In the genomic region with DNA sequence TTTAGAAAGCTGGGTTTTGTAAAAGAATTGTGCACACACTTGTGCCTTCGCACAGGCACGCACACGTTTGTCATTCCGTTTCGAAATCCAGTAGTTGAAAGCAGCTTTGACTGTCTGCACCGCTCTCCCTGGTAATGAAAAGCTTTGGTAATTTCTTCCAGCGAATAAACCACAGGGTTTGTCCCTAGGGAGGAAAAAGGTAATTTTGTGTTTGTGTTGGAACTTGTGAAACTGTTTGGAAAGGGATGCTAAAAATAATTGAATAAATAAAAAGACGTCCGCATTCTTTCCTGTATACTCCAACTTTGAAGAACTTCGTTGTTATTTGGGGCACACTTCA, we compare ENCODE assay signal across 7 mouse cellular contexts. TPM values are rescaled to one million over a fixed set of nuclear protein-coding genes. Genes with fewer than 3 reads are reported as not detected.
DNase-seq lines count a peak whose midpoint lies in the region; ATAC-seq and TF ChIP-seq lines count a peak whose summit lies in the region.

No protein-coding gene starts in this region.

- no peaks in the 10 kb centered on the region for H3K9me3 ChIP-seq in forebrain, embryonic 12.5 days
- no peaks in the 10 kb centered on the region for H3K9me3 ChIP-seq in liver, embryonic 11.5 days (ENCODE audit: control insufficient read depth, low read length)
- no peaks in the 10 kb centered on the region for H3K9me3 ChIP-seq in stomach, postnatal 0 days (ENCODE audit: control insufficient read depth, low read length)

- H3K27ac ChIP-seq in forebrain, embryonic 12.5 days: no peak overlapping the region
- H3K27ac ChIP-seq in liver, embryonic 11.5 days (ENCODE audit: low read depth, low read length): peak overlapping the region; percentile 21; the same call in 1 of the 2 replicates
- H3K27ac ChIP-seq in stomach, postnatal 0 days (replicated peaks): peak overlapping the region; percentile 70

- peak overlapping the region; percentile 57 for H3K4me3 ChIP-seq in forebrain, embryonic 12.5 days (replicated peaks)
- peak overlapping the region; percentile 66 for H3K4me3 ChIP-seq in liver, embryonic 11.5 days (ENCODE audit: low read depth, low read length)
- H3K4me3 ChIP-seq in stomach, postnatal 0 days (ENCODE audit: low read depth, low read length): peak overlapping the region; percentile 46

- WGBS in forebrain, embryonic 12.5 days: 10% methylated on average over 10 of the region's 10 CpGs
- WGBS in liver, embryonic 11.5 days: 13% methylated on average over 10 of the region's 10 CpGs
- WGBS in stomach, postnatal 0 days: 7% methylated on average over 10 of the region's 10 CpGs

- DNase-seq in retina, embryonic 14.5 days (ENCODE audit: low spot score): peak; percentile 14
- DNase-seq in retina, postnatal 1 day: no peak
- DNase-seq in liver, embryonic 11.5 days (ENCODE audit: low spot score): no peak
- no peak for DNase-seq in stomach, postnatal 0 days (ENCODE audit: low spot score)
- DNase-seq in gastrocnemius, adult 18-20 months (ENCODE audit: low spot score): no peak
- DNase-seq in cerebellum, adult 18-20 months: no peak

- H3K4me1 ChIP-seq in forebrain, embryonic 12.5 days: peaks cover 3% of the 10 kb centered on the region; the same call in 1 of the 2 replicates
- peaks cover 17% of the 10 kb centered on the region; the same call in 1 of the 2 replicates for H3K4me1 ChIP-seq in liver, embryonic 11.5 days (replicated peaks; ENCODE audit: control insufficient read depth, insufficient read depth, low read length)
- H3K4me1 ChIP-seq in stomach, postnatal 0 days (replicated peaks; ENCODE audit: control insufficient read depth, insufficient read depth): 0 out of 2 replicates have a peak, but pooled peaks cover 3% of the 10 kb centered on the region

- ATAC-seq in forebrain, embryonic 12.5 days (ENCODE audit: low FRiP score): peak; percentile 24; the same call in 1 of the 2 replicates
- peak; percentile 22 for ATAC-seq in liver, embryonic 11.5 days (replicated peaks; ENCODE audit: low FRiP score)
- ATAC-seq in stomach, postnatal 0 days (ENCODE audit: low FRiP score, low TSS enrichment): no peak

- 0 out of 2 replicates have a peak, but pooled peaks cover 2% of the 10 kb centered on the region for H3K27me3 ChIP-seq in forebrain, embryonic 12.5 days
- no peaks in the 10 kb centered on the region for H3K27me3 ChIP-seq in liver, embryonic 11.5 days (replicated peaks; ENCODE audit: control insufficient read depth, insufficient read depth, low read length)
- no peaks in the 10 kb centered on the region for H3K27me3 ChIP-seq in stomach, postnatal 0 days (ENCODE audit: control insufficient read depth, insufficient read depth, low read length)

- H3K9ac ChIP-seq in forebrain, embryonic 12.5 days: peak overlapping the region; percentile 47
- peak overlapping the region; percentile 66 for H3K9ac ChIP-seq in liver, embryonic 11.5 days (ENCODE audit: low read depth, low read length)
- H3K9ac ChIP-seq in stomach, postnatal 0 days (ENCODE audit: low read length): peak overlapping the region; percentile 51

- no peak for TF ChIP-seq CTCF in stomach, postnatal 0 days (IDR thresholded peaks at IDR 0.05; ENCODE audit: low read depth)

- no peaks in the 10 kb centered on the region for H3K36me3 ChIP-seq in forebrain, embryonic 12.5 days (replicated peaks)
- no peaks in the 10 kb centered on the region for H3K36me3 ChIP-seq in liver, embryonic 11.5 days (ENCODE audit: control insufficient read depth, insufficient read depth, low read length)
- no peaks in the 10 kb centered on the region for H3K36me3 ChIP-seq in stomach, postnatal 0 days (ENCODE audit: control insufficient read depth, insufficient read depth, low read length)

- TF ChIP-seq EP300 in stomach, postnatal 0 days (optimal IDR thresholded peaks at IDR 0.05): no peak

- peak overlapping the region; percentile 80 for H3K4me2 ChIP-seq in forebrain, embryonic 12.5 days
- H3K4me2 ChIP-seq in liver, embryonic 11.5 days: peak overlapping the region; percentile 78
- peak overlapping the region; percentile 65 for H3K4me2 ChIP-seq in stomach, postnatal 0 days (replicated peaks; ENCODE audit: low read depth)

RNA-seq across cellular contexts. Expression of gene Commd8, which starts 35.7 kb away (rescaled TPM):
- polyA plus RNA-seq in forebrain, embryonic 12.5 days (2016; fragmentation: Nextera tagmentation; extraction: Ambion mirVana): 151 and 157 TPM in 2 replicates
- polyA plus RNA-seq in liver, embryonic 11.5 days (2014; fragmentation: Nextera tagmentation; extraction: Ambion mirVana): 125 and 127 TPM in 2 replicates
- polyA plus RNA-seq in stomach, postnatal 0 days (2015; fragmentation: Nextera tagmentation; extraction: Ambion mirVana): 117 and 118 TPM in 2 replicates
- 10 to 100 TPM; 30.5 to 32.1 TPM for total RNA-seq in gastrocnemius, adult 18-20 months (2021)
